Mouse (Mus musculus): ENCODE data around the gene Aen.
A peak's percentile ranks its signal among the peaks of the same experiment; 100 is the strongest.

The Aen gene

DNA sequence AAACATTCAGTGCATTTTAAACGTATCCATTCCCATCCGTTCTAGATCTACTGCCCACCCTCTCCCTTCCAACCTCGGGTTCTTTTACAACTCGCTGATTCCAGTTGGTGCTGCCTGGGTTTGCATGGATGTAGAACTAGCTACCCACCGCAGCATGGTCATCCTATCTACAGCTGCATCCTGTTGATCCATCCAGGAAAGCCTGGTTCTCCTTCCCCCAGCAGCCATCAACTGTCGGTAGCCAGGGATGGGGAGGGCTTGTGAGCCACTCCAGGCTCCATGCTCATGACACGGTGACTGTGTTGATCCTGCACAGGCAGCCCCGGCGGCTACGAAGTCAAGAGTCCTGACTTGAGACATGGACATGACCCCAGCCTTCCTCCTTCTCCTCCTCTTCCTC lies 1.7 kb upstream of the Aen start:
- DNase-seq (ENCODE audit: low read depth) = no peak

GRCm38 (mm10) chr7:78895021-78895652 lies 517 bp upstream of the Aen start:
- no peak for DNase-seq (ENCODE audit: low read depth)

DNA sequence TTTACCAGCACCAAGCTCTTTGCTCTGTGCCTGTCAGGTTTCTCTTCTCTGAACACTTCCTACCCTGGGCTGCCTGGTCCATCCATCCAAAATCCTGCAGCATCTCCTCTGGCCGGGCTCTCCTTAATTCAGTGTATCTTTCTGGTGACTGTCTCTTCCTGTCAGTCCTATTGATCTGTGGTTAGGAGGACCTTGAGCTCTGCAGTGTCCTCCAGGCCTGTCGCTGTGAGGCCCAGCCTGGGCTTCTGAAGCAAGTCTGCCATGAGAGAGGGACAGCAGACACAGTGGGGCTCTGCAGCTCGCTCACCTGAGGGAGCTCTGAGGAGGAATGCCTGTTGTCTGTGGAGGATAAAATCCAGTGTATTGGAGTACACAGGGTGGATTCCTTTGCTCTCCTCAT lies 1.9 kb downstream of the Aen start:
- no peak for DNase-seq (ENCODE audit: low read depth)

GRCm38 (mm10) chr7:78903174-78903870 lies 7.7 kb downstream of the Aen start:
- no peak for DNase-seq (ENCODE audit: low read depth)

DNA sequence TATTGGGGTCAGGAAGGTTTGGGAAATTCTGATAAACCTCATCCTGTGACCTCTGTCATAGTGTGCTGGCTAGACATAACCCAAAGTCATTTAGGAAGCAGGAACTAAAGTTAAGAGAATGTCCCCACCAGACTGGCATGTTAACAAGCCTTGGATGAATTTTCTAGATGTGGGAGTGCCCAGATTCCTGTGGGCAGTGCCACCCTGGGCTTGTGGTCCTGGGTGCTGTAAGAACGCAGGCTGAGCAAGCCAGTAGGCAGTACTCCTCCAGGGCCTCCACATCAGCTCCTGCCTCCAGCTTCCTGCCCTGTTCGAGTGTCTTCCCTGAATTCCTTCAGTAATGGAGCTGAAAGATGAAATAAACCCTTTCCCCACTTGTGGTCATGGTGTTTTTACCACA lies 8.5 kb downstream of the Aen start:
- DNase-seq (ENCODE audit: low read depth) = no peak

- no peak for DNase-seq (ENCODE audit: low read depth)
Measured at GRCm38 (mm10) chr7:78909026-78909425, 13.4 kb downstream of the Aen start.

DNA sequence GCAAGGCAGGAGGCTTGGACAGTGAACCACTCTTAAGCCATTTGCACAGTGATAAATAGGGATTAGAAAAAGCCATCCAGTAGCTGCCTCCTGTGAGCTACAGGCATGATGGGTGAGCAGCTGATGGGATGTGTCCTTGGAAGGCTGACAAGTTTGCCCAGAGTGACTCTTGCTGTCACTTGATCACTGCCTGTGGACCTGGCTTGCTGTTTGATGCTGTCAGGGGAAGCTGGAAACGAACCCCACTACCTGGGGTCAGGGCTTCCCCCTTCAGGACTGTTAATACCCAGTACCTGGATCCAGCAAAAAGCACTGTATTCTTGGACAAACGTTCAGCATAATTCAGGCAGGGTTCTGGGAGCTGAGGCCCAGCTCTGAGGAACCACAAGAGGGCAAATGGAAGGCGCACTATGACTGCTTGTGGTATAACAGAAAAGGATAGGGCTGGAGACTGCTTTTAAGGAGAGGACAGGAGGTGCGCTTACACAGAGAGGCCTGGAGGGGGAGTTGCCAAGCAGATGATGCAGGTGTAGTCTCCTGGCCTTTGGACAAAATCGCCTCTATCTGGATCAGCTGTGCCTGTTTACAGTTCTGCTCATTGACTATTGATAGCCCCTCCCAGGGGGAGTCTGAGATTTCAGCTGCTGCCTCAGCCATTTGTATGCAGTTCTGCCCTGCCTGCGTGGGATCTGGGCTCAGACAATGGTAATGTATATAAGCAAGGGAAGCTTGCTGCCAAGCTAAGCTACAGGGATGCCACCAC lies 14.9 kb downstream of the Aen start:
- DNase-seq (ENCODE audit: low read depth) = no peak

- no peak for DNase-seq (ENCODE audit: low read depth)
Measured at GRCm38 (mm10) chr7:78911209-78911608, 15.6 kb downstream of the Aen start.

DNA sequence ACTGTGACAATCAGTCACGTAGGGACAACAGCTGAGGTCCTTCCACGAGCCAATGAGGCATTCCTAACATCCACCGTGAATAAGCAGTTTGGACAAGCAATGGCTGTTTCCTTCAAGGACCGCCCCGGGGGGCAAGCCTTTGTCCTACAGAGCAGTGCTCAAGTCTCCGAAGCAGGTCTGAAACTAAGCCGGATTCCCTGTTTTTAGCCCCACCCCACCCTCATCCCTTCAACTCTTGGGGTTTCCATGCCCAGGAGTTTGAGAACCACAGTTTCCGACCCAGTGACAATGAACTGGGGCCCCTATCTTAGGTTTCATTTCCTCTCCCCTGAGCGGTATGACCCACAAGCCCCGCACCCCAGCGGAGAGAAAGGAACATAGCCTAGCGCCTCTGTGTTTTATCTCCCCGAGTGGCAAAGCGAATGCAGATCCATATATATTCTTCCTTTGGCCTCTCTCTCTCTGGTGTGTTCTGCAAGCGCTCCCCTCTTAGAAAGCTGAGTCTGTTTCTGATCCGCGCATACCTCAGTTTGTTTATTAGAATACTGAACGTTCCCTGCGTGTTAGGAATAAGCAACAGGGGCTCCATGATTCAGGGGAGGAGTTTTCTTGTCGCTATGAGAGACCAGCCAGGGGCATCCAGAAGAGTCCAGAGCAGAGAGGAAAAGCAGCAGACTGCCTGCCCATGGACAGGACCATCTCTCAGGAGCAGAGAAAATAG lies 16.8 kb downstream of the Aen start:
- no peak for DNase-seq (ENCODE audit: low read depth)

DNA sequence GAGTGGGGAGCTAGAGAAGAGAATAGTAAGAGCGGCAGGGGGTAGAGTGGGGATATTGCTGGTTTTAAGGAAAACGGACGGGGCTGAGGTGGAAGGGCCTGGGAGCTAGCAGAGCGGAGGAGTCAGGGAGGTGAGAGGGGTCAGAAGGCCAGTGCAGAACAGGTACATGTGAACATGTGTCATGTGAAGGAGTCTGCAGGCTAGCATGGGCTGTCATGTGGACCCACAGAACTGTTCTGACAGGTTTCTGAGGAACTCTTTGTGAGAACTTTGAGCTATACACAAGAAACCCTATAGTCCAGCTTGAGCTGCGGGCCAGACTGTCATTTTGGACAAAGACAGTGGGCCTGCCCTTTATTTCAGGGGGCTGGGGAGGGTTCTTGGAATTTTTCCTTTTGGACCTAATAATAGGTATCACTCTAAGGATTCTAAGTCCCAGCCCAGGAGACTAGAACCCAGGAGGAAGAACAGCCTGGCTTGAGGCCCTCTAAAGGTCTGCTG lies 17.4 kb downstream of the Aen start, which contains the start of gene Isg20:
Isg20 (plus strand) TSS at position 451 of the 501 bp plus-strand sequence.
- no peak for DNase-seq (ENCODE audit: low read depth)

DNA sequence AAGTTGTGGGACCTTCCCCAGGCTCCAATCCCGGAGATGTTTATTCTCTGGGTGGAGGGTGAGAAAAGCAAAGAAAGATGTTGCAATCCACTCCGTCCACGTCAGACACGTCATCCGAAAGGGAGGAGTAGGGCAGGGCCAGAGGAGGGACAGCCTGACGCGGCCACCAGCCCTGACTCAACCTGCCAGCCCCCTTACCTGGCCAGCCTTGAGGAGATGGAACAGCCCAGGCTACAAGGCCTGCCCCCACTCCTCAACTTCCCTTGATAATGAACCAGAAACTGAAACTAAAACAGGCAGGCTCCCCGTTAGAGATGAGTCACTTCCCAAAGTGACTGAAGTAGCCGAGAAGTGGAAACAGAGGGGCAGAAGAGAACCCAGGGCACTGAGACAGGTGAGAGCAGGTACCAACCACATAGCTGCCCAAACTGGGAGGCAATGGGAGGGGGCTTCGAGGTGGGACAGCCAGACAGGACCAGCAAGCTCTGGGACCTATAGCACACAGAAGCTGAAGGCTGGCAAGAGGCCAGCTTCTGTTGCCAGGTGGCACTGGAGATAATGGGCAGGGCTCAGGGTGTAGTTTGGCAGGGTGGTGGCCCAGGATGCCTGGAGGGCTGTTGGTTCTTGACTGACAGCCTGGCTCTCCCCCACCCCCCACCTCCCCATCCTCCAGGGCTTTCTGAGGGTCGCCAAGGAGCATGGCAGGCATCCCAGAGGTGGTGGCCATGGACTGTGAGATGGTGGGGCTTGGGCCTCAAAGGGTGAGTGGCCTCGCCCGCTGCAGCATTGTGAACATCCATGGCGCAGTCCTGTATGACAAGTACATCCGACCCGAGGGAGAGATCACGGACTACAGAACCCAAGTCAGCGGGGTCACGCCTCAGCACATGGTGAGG lies 18.2 kb downstream of the Aen start:
- DNase-seq (ENCODE audit: low read depth) = peak; percentile 84

DNA sequence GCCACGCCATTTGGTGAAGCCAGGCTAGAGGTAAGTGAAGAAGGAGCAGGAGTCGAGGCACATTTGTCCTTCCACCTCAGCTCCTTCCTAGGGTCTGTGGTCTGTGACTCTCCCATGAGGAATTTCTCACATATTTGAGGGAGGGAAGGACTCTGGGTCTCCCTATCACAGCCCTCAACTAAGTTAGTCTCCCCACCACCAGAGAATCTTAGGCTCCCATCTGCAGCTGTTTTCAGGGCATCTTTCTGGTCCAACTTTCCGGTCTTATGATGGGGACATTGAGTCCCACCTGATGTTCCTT lies 18.8 kb downstream of the Aen start:
- no peak for DNase-seq (ENCODE audit: low read depth)

- DNase-seq (ENCODE audit: low read depth) = no peak
Measured at GRCm38 (mm10) chr7:78914896-78915510, 19.3 kb downstream of the Aen start.

DNA sequence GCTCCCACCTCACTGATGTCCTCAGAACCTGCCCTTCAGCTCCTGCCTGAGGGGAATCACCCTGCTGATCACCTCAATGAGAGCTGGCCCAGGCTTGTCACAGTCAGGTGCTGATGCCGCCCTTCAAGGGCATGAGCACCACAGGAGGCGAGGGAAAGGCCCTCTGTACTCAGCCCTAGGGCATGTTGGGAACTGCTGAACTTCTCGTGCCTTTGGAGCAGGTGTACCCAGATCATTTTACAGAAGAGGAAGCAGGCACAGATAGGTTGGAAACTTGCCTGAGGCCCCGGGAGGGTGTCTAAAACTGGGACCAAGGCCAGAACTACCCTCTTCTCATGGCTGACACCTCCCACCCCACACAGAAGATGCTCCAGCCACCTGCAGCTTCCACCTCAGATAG lies 23.0 kb downstream of the Aen start:
- DNase-seq (ENCODE audit: low read depth) = no peak

- no peak for DNase-seq (ENCODE audit: low read depth)
Measured at GRCm38 (mm10) chr7:78922506-78922905, 26.9 kb downstream of the Aen start.

DNA sequence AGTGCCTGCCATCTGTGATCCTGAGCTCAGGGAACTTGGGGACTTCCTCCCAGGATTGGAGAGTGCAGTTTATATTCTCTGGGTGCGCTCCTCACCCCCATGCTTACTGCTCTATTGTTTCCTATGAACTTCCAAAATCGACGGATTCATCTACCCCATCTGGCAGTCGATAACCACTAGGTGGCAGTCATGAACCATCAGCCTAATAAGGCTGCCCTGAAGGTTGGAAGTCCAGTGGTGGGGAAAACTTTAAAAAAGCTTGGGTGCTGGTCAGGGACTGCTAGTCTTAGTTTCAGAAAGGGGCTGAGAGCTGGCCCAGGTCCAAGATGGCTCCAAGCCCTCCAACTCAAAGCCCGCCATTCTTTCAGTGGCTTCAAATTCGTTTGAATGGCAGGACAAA lies 28.6 kb downstream of the Aen start:
- DNase-seq (ENCODE audit: low read depth) = peak; percentile 62

GRCm38 (mm10) chr7:78924796-78925195 lies 29.1 kb downstream of the Aen start:
- DNase-seq (ENCODE audit: low read depth) = no peak

DNA sequence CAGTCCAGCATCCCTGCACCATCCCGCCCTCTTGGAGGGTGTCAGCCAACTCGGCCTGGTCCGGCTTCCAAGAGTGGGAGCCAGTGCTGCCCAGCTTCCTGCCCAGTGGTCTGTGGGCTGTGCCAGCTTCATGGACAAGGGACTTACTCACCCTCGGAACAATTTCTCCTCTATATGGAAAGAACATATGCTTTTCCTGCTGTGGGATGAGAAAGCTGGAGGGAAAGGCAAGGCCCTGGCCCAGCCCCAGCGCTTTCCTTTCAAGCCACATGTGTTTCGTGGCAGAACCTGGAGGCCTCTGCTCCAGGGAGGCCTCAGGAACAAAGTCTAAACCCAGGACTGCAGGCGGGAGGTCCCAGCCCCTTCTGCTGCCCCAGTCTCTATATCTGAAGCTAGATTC lies 30.0 kb downstream of the Aen start:
- DNase-seq (ENCODE audit: low read depth) = no peak

GRCm38 (mm10) chr7:78926156-78926555 lies 30.5 kb downstream of the Aen start:
- DNase-seq (ENCODE audit: low read depth) = no peak

GRCm38 (mm10) chr7:78927266-78927665 lies 31.6 kb downstream of the Aen start:
- no peak for DNase-seq (ENCODE audit: low read depth)

Data from fibroblast of lung, adult 2 months (primary cell).